Comparison of ENCODE assay signal across 11 mouse cellular contexts in the genomic region with DNA sequence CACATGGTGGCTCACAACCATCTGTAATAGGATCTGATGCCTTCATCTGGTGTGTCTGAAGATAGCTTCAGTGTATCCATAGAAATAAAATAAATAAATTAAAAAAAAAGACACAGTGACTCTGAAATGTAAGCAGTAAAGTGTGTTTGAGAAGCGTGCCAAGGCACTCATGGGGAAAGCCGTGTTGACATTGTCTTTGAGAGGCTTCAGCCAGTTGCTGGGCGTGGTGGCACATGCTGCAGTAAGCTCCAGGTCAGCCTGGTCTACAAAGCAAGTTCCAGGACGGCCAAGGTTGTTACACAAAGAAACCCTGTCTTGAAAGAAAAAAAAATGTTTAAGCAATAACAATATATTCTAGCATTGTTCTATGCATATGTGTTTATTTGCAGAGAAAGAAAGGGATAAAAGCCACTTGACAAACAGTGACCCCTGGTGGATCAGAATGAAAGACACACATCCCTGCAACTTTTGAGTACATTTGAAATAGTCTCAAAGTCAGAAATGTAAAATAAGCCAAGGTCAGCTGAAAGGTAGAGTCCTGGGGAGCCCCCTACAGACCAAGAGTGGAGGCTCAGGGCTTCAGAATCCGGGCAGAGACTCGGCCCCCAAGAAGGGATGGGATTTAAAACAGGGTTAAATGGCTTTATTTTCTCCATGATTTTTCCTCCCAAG. TPM values are rescaled to one million over a fixed set of nuclear protein-coding genes. Genes with fewer than 3 reads are reported as not detected.
DNase-seq lines count a peak whose midpoint lies in the region; ATAC-seq and TF ChIP-seq lines count a peak whose summit lies in the region.
"Had no signal": no experiment of that assay in that cellular context is flagged by ENCODE, and none has a peak within 500 bp of the region (broad histone marks: within the 10 kb centered on the region; RNA-seq: fewer than 3 reads in every experiment).

No protein-coding gene starts in this region.

- DNase-seq in layer of hippocampus, adult 2 months (ENCODE audit: low spot score in 2 of 2): peak in 1 of 2 experiments; percentile 41
- no peak for DNase-seq in layer of hippocampus, adult 11-12 months (ENCODE audit: low spot score)
- DNase-seq in Muller cell, postnatal 12 days (ENCODE audit: inconsistent ontology term): peak; percentile 7
- peak; percentile 44 for DNase-seq in retina, embryonic 14.5 days (ENCODE audit: low spot score)
- DNase-seq in ovary, postnatal 36 days (ENCODE audit: low spot score): no peak
- no peak for DNase-seq in ovary, adult 18-20 months (ENCODE audit: low spot score)

- H3K9ac ChIP-seq in neural tube, embryonic 15.5 days (replicated peaks): no peak overlapping the region
- H3K9ac ChIP-seq: embryonic facial prominence, embryonic 15.5 days had no signal

- ATAC-seq in hematopoietic stem cell, adult 5-6 weeks (replicated peaks in 1 of 2; ENCODE audit: insufficient read depth in 1 of 2, low FRiP score in 2 of 2, low TSS enrichment in 1 of 2, low read depth in 1 of 2, poor library complexity in 2 of 2, severe bottlenecking in 2 of 2): peak; percentile 50 to 63; a peak in 3 of 4 replicates
- ATAC-seq in neural tube, embryonic 15.5 days (ENCODE audit: low FRiP score): no peak

- H3K4me3 ChIP-seq in layer of hippocampus, adult 2 months: no peak overlapping the region
- no peak overlapping the region for H3K4me3 ChIP-seq in neural tube, embryonic 15.5 days (replicated peaks)
- H3K4me3 ChIP-seq: embryonic facial prominence, embryonic 15.5 days had no signal

- H3K27me3 ChIP-seq in neural tube, embryonic 15.5 days (replicated peaks): no peaks in the 10 kb centered on the region
- H3K27me3 ChIP-seq: embryonic facial prominence, embryonic 15.5 days had no signal

- H3K36me3 ChIP-seq in neural tube, embryonic 15.5 days: peaks cover 26% of the 10 kb centered on the region

- no peak overlapping the region for H3K27ac ChIP-seq in layer of hippocampus, adult 2 months
- H3K27ac ChIP-seq in neural tube, embryonic 15.5 days (replicated peaks): no peak overlapping the region
- H3K27ac ChIP-seq: embryonic facial prominence, embryonic 15.5 days had no signal

- WGBS in neural tube, embryonic 15.5 days: 82% methylated on average over 6 of the region's 6 CpGs

- no peak overlapping the region for H3K4me2 ChIP-seq in neural tube, embryonic 15.5 days
- H3K4me2 ChIP-seq: embryonic facial prominence, embryonic 15.5 days had no signal

- H3K4me1 ChIP-seq in neural tube, embryonic 15.5 days: no peaks in the 10 kb centered on the region
- H3K4me1 ChIP-seq: embryonic facial prominence, embryonic 15.5 days had no signal

- no peaks in the 10 kb centered on the region for H3K9me3 ChIP-seq in neural tube, embryonic 15.5 days (replicated peaks)
- H3K9me3 ChIP-seq: embryonic facial prominence, embryonic 15.5 days had no signal

- TF ChIP-seq CTCF in layer of hippocampus, adult 2 months (conservative IDR thresholded peaks at IDR 0.05): peak; percentile 80

RNA-seq across cellular contexts. Expression of gene Hp, which starts 14.3 kb away (rescaled TPM):
- not detected for total RNA-seq in layer of hippocampus, adult 2 months (2021)
- 26.8 and 110 TPM in 2 replicates for total RNA-seq in hematopoietic stem cell, adult 5-6 weeks (2017)
- 0.51 and 1.7 TPM in 2 replicates for polyA plus RNA-seq in neural tube, embryonic 15.5 days (2015; fragmentation: Nextera tagmentation; extraction: Ambion mirVana)
- total RNA-seq: layer of hippocampus, adult 18-20 months had no signal
- polyA plus RNA-seq: neural tube, embryonic 14.5 days had no signal

RNA-seq across cellular contexts. Expression of gene Dhodh, which starts 15.2 kb away (rescaled TPM):
- total RNA-seq in layer of hippocampus, adult 2 months (2021): 10 to 100 TPM; 25.6 to 25.9 TPM
- 17.4 and 17.6 TPM in 2 replicates for total RNA-seq in hematopoietic stem cell, adult 5-6 weeks (2017)
- polyA plus RNA-seq in neural tube, embryonic 15.5 days (2015; fragmentation: Nextera tagmentation; extraction: Ambion mirVana): 33.0 and 35.5 TPM in 2 replicates

RNA-seq across cellular contexts. Expression of gene Pkd1l3, which starts 21.1 kb away (rescaled TPM):
- total RNA-seq in layer of hippocampus, adult 2 months (2021): 1 to 10 TPM; 2.3 to 2.8 TPM
- 0.55 and 0.94 TPM in 2 replicates for total RNA-seq in hematopoietic stem cell, adult 5-6 weeks (2017)
- polyA plus RNA-seq in neural tube, embryonic 15.5 days (2015; fragmentation: Nextera tagmentation; extraction: Ambion mirVana): 0.04 and 0.22 TPM in 2 replicates

RNA-seq across cellular contexts. Expression of gene Txnl4b, which starts 27.6 kb away (rescaled TPM):
- total RNA-seq in layer of hippocampus, adult 2 months (2021): 10 to 100 TPM; 13.6 to 17.6 TPM
- total RNA-seq in hematopoietic stem cell, adult 5-6 weeks (2017): 9.6 and 14.2 TPM in 2 replicates
- polyA plus RNA-seq in neural tube, embryonic 15.5 days (2015; fragmentation: Nextera tagmentation; extraction: Ambion mirVana): 28.7 and 29.6 TPM in 2 replicates

RNA-seq across cellular contexts. Expression of gene Dhx38, which starts 27.6 kb away (rescaled TPM):
- 10 to 100 TPM; 28.0 to 30.1 TPM for total RNA-seq in layer of hippocampus, adult 2 months (2021)
- total RNA-seq in hematopoietic stem cell, adult 5-6 weeks (2017): 53.2 and 58.5 TPM in 2 replicates
- 13.8 and 17.2 TPM in 2 replicates for polyA plus RNA-seq in neural tube, embryonic 15.5 days (2015; fragmentation: Nextera tagmentation; extraction: Ambion mirVana)

Comparison
In these comparisons a context has a peak if more than half of its experiments do, and no peak if none do; other contexts are left out.
1. DNase-seq: peak in Muller cell, postnatal 12 days (single experiment) and retina, embryonic 14.5 days (single experiment); none in layer of hippocampus, adult 11-12 months (single experiment), ovary, postnatal 36 days (single experiment) and ovary, adult 18-20 months (single experiment).
2. RNA of gene Hp, which starts 14.3 kb away (total RNA-seq): 26.8 to 110 TPM in hematopoietic stem cell, adult 5-6 weeks; not detected in layer of hippocampus, adult 2 months; every median in the first group is over 10 times any median in the second.